Mouse (Mus musculus): ENCODE data around the gene Cdh12. TPM values are rescaled to one million over a fixed set of nuclear protein-coding genes. Genes with fewer than 3 reads are reported as not detected.
"Not testable (repeated sequence)": the region's sequence is repeated elsewhere in the genome, so short reads cannot be mapped to it uniquely, and the experiment has no call there.

Cdh12 gene
- total RNA-seq, 2 experiments from 2014 or later: 45.6 to 49.0 TPM

DNA sequence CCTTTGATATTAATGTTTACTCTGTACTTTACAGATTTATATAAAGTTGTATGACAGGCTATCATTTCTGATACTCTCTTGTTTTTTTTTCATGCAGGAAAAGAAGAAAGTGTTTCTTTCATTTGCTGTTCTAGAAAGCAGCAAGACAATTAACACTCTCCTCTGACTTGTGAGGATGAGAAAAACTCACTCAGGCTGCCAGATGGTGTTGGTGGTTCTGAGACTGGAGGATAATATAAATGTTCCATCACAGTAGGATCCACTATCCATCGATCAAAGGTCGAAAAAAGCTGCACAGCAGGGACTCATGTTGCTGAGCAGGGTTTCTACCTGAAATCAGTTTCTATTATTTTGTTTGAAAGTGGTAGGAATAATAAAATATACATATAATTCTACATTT, 185.5 kb downstream of the Cdh12 start:
- H3K4me3 ChIP-seq: no peak overlapping the region

DNA sequence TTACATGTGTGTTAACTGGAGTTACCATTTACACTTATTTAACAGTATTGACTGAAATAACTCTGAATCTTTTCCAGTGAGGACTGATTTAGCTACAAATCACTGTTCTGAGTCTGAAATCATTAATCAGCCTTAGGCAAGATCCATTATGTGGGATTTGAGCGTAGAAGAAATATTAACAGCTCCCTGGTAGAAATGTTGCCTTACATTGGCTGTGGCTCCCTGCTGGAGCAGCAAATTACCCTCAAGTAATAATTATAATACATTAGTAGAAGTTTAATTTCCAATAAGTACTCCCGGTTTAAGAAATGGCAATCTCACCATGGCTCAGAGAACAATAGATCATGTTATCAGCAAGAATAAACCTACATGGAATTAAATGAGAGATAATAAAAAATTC, 190.1 kb downstream of the Cdh12 start:
- Histone ChIP-seq H3K4me3 (no peak overlapping the region), H3K27ac (no peak overlapping the region)
- no peak for TF ChIP-seq CTCF (IDR thresholded peaks at IDR 0.05)
- intact Hi-C loops (cut with DNase I): no loop called here
- no peak for DNase-seq (ENCODE audit: extremely low spot score in 1 of 2, low spot score in 2 of 2)

More for the DNA sequence above, 185.5 kb downstream of the Cdh12 start:
- TF ChIP-seq CTCF (IDR thresholded peaks at IDR 0.05): no peak
- no peak overlapping the region for H3K27ac ChIP-seq
- intact Hi-C loops (cut with DNase I): no loop called here
- DNase-seq (ENCODE audit: extremely low spot score in 1 of 2, low spot score in 2 of 2): no peak

DNA sequence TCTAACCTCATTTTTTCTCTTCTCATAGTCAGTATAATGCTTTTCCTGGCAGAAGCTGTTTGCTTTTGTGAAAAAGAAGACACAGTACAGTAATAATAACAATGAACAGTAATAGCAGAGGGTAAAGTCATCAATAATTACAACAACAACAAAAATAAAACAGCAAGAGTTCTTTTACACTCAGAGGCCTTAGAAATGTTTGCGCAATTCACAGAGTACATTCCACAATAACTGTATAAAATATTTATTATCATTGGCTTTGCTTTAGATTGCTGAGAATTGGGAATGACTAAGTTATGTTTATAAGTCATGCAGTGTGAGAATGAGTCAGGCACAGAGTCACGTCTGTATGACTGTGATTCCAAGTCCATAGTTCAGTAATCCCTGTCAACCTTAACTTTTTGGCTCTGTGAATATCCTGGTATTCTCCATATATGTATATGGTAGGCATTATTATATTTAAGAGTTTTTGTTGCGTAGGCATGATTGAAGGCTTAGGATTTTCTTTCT, 193.9 kb downstream of the Cdh12 start:
- H3K27ac ChIP-seq: no peak overlapping the region
- intact Hi-C loops (cut with DNase I): no loop called here
- no peak for DNase-seq (ENCODE audit: extremely low spot score in 1 of 2, low spot score in 2 of 2)
- TF ChIP-seq CTCF (IDR thresholded peaks at IDR 0.05): no peak
- H3K4me3 ChIP-seq: no peak overlapping the region

DNA sequence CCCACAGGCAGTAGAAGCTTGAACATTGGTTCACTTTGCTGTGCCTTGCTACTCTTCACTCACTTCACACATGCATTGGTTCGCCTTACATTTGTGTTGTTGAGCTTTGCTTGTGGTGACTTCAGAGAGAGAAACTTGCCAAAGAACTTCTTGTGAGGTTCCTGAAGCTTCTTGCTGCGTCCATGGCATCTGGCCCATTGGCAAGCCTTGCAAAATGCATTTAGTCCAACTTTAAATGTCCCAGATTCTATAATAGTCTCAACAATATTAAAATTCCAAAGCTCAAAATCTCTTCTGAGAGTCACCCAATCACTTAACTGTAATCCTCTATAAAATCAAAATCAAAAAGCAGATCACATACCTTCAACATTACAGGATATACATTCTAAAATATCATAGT, 211.2 kb downstream of the Cdh12 start:
- Histone ChIP-seq H3K27ac (no peak overlapping the region), H3K4me3 (no peak overlapping the region)
- TF ChIP-seq CTCF (IDR thresholded peaks at IDR 0.05): no peak
- intact Hi-C loops (cut with DNase I): no loop called here
- no peak for DNase-seq (ENCODE audit: extremely low spot score in 1 of 2, low spot score in 2 of 2)

GRCm38 (mm10) chr15:20666650-20667049, 217.6 kb downstream of the Cdh12 start, which contains the start of gene Acot10:
TSS of gene Acot10 (minus strand) at chr15:20666750.
- no peak for TF ChIP-seq CTCF (IDR thresholded peaks at IDR 0.05)
- intact Hi-C loops (cut with DNase I): no loop called here
- H3K4me3 ChIP-seq: no peak within 1 kb of the TSS
- DNase-seq (ENCODE audit: extremely low spot score in 1 of 2, low spot score in 2 of 2): no peak
- no peak within 1 kb of the TSS for H3K27ac ChIP-seq

- TF ChIP-seq CTCF (IDR thresholded peaks at IDR 0.05): no peak
- H3K27ac ChIP-seq: no peak overlapping the region
- no peak for DNase-seq (ENCODE audit: extremely low spot score in 1 of 2, low spot score in 2 of 2)
- intact Hi-C loops (cut with DNase I): no loop called here
- H3K4me3 ChIP-seq: no peak overlapping the region
These were observed 218.3 kb downstream of the Cdh12 start for GRCm38 (mm10) chr15:20667350-20667749.

GRCm38 (mm10) chr15:20667989-20668388, 218.9 kb downstream of the Cdh12 start:
- H3K4me3 ChIP-seq: no peak overlapping the region
- DNase-seq (ENCODE audit: extremely low spot score in 1 of 2, low spot score in 2 of 2): no peak
- no peak overlapping the region for H3K27ac ChIP-seq
- intact Hi-C loops (cut with DNase I): no loop called here
- no peak for TF ChIP-seq CTCF (IDR thresholded peaks at IDR 0.05)

DNA sequence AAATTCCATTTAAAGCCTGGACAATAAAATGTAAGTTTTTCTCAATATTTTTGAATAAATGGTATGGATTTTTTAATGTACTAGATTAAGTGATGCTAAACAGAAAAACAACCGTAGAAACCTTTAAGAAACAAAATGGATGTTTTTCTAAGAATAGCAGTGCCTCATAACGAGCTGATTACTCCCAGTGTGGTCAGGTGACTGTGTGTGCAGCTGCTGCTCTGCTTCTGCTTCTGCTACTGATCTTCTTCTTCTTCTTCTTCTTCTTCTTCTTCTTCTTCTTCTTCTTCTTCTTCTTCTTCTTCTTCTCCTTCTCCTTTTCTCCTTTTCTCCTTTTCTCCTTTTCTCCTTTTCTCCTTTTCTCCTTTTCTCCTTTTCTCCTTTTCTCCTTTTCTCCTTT, 220.4 kb downstream of the Cdh12 start:
- H3K4me3 ChIP-seq; H3K27ac ChIP-seq; DNase-seq (ENCODE audit: extremely low spot score in 1 of 2, low spot score in 2 of 2); intact Hi-C loops (cut with DNase I): not testable (repeated sequence)

DNA sequence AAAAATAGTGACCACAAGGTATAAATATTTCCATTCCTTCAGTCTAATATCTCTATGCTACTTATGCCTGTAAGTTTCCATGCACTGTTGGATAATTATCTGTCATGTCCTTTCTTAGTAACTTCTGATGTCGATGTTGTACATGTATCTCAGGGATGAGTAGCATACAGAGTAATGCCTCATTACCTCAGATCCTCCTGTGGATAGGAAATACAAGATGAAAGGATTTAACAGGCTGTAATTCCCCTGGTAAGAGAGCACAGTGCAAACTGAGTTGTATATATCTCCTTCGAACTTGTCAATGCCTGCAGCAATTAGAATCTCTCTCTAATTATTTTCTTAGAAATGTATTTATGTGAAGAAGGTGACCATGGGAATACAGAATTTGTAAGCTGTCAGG, 233.7 kb downstream of the Cdh12 start:
- intact Hi-C loops (cut with DNase I): no loop called here
- DNase-seq (ENCODE audit: extremely low spot score in 1 of 2, low spot score in 2 of 2): no peak
- no peak for TF ChIP-seq CTCF (IDR thresholded peaks at IDR 0.05)

GRCm38 (mm10) chr15:20684200-20684599, 235.1 kb downstream of the Cdh12 start:
- DNase-seq (ENCODE audit: extremely low spot score in 1 of 2, low spot score in 2 of 2): no peak
- Histone ChIP-seq H3K27ac (no peak overlapping the region), H3K4me3 (no peak overlapping the region)
- TF ChIP-seq CTCF (IDR thresholded peaks at IDR 0.05): no peak
- intact Hi-C loops (cut with DNase I): no loop called here

More for the DNA sequence above, 233.7 kb downstream of the Cdh12 start:
- Histone ChIP-seq H3K27ac (no peak overlapping the region), H3K4me3 (no peak overlapping the region)

DNA sequence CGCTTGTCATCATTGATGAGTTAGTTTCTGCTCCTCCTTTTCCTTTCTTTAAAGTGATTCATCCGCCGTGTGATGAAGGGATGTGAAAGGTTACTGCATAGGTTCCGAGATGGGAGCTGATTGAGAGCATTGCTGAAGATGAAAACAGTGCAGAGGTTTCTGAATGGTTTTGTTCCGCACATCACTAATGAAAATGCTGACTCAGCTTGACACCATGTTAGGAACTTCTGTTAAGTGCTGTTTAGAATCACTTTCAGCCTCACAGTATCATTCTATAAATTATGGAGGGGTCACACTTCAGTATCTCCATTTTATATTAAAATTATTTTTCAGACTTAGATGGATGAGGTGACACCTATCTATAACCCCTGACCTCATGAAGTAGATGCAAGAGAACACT, 247.2 kb downstream of the Cdh12 start:
- TF ChIP-seq CTCF (IDR thresholded peaks at IDR 0.05): no peak
- H3K4me3 ChIP-seq: no peak overlapping the region
- H3K27ac ChIP-seq: no peak overlapping the region
- no peak for DNase-seq (ENCODE audit: extremely low spot score in 1 of 2, low spot score in 2 of 2)
- intact Hi-C loops (cut with DNase I): no loop called here

DNA sequence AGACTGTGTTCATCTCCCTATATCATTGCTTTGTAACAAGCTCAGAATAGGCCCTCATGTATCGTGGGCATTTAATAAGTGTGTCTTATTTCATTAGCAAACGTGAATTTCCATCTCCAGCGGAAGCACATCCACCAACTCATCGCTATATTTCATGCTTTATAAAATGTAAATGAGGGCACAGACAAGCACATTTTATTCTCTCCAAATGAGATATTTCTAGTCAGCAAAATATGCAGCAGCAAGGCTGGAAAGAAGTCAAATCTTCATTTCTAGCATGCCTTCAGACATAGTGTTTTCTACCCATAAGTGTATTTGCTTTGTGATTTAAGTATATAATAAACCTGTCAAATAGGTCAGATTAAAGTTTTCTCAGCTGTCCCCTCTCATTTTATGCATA, 262.8 kb downstream of the Cdh12 start:
- intact Hi-C loops (cut with DNase I): no loop called here
- Histone ChIP-seq H3K27ac (peak overlapping the region; percentile 56), H3K4me3 (no peak overlapping the region)
- DNase-seq (ENCODE audit: extremely low spot score in 1 of 2, low spot score in 2 of 2): no peak
- no peak for TF ChIP-seq CTCF (IDR thresholded peaks at IDR 0.05)

- H3K27ac ChIP-seq: no peak overlapping the region
- TF ChIP-seq CTCF (IDR thresholded peaks at IDR 0.05): no peak
- H3K4me3 ChIP-seq: no peak overlapping the region
These were observed 323.2 kb downstream of the Cdh12 start for GRCm38 (mm10) chr15:20772289-20772688.

More at GRCm38 (mm10) chr15:20772289-20772688, 323.2 kb downstream of the Cdh12 start:
- intact Hi-C loops (cut with DNase I): no loop called here
- DNase-seq (ENCODE audit: extremely low spot score in 1 of 2, low spot score in 2 of 2): no peak

All from left cerebral cortex, adult 2 months (tissue).